Mouse (Mus musculus): ENCODE data around the gene Fam3c.

- TF ChIP-seq CTCF (IDR thresholded peaks at IDR 0.05; ENCODE audit: low read depth, low read length) (no peak), POLR2A (IDR thresholded peaks at IDR 0.05; ENCODE audit: borderline replicate concordance, low read depth, low read length) (no peak)
Observed at GRCm38 (mm10) chr6:22390654-22391365, 34.8 kb upstream of the Fam3c start.

Measured in bone marrow macrophage, adult 2 months (primary cell).